Mouse (Mus musculus) ovary, adult 18-20 months (tissue): ENCODE measurements around the gene Cd47.
"Not testable (repeated sequence)": the region's sequence is repeated elsewhere in the genome, so short reads cannot be mapped to it uniquely, and the experiment has no call there.

Experiments
- DNase-seq: peaks from one replicate; pipeline ENCODE4 v3.0.0; 2022; ENCODE audit warnings: low spot score, mixed read lengths

Cd47 gene

GRCm38 (mm10) chr16:49787714-49788113, 12.6 kb upstream of the Cd47 start:
- DNase-seq = no peak

GRCm38 (mm10) chr16:49790575-49791465, 9.5 kb upstream of the Cd47 start:
- no peak for DNase-seq

GRCm38 (mm10) chr16:49792446-49792878, 7.9 kb upstream of the Cd47 start:
- DNase-seq = no peak

GRCm38 (mm10) chr16:49793596-49793995, 6.7 kb upstream of the Cd47 start:
- DNase-seq = no peak

- DNase-seq = no peak
Measured at GRCm38 (mm10) chr16:49796271-49796670, 4.1 kb upstream of the Cd47 start.

GRCm38 (mm10) chr16:49796954-49797353, 3.4 kb upstream of the Cd47 start:
- DNase-seq = no peak

GRCm38 (mm10) chr16:49798790-49799189, 1.5 kb upstream of the Cd47 start:
- DNase-seq = no peak

GRCm38 (mm10) chr16:49800996-49801395, 663 bp downstream of the Cd47 start:
- no peak for DNase-seq

- no peak for DNase-seq
Measured at GRCm38 (mm10) chr16:49801399-49801798, 1.1 kb downstream of the Cd47 start.

GRCm38 (mm10) chr16:49802993-49803392, 2.7 kb downstream of the Cd47 start:
- DNase-seq = no peak

GRCm38 (mm10) chr16:49803932-49804461, 3.7 kb downstream of the Cd47 start:
- DNase-seq = no peak

GRCm38 (mm10) chr16:49806920-49807319, 6.6 kb downstream of the Cd47 start:
- DNase-seq = no peak

- DNase-seq = no peak
Measured at GRCm38 (mm10) chr16:49807419-49807841, 7.1 kb downstream of the Cd47 start.

GRCm38 (mm10) chr16:49807862-49808430, 7.6 kb downstream of the Cd47 start:
- DNase-seq = no peak

- DNase-seq = no peak
Measured at GRCm38 (mm10) chr16:49811897-49812296, 11.6 kb downstream of the Cd47 start.

- DNase-seq = no peak
Measured at GRCm38 (mm10) chr16:49812821-49813616, 12.7 kb downstream of the Cd47 start.

GRCm38 (mm10) chr16:49814419-49814818, 14.1 kb downstream of the Cd47 start:
- no peak for DNase-seq

- DNase-seq = no peak
Measured at GRCm38 (mm10) chr16:49816889-49817288, 16.6 kb downstream of the Cd47 start.

GRCm38 (mm10) chr16:49818146-49818545, 17.8 kb downstream of the Cd47 start:
- no peak for DNase-seq

GRCm38 (mm10) chr16:49818627-49819026, 18.3 kb downstream of the Cd47 start:
- DNase-seq = no peak

GRCm38 (mm10) chr16:49819494-49819893, 19.2 kb downstream of the Cd47 start:
- DNase-seq = no peak

- not testable (repeated sequence) for DNase-seq
Measured at GRCm38 (mm10) chr16:49830911-49831310, 30.6 kb downstream of the Cd47 start.
